Mouse (Mus musculus) E14TG2a.4 (cell line): ENCODE data around the gene Nolc1.

Experiments
- CTCF ChIP-seq: conservative IDR thresholded peaks from 2 replicates; pipeline ENCODE4 v1.5.1; 2014; ENCODE audit warnings: low read length
- NANOG ChIP-seq: IDR thresholded peaks from 2 replicates; pipeline ENCODE4 v1.6.1; 2014; ENCODE audit warnings: borderline replicate concordance, low read length, mixed read lengths
- POU5F1 ChIP-seq: IDR thresholded peaks from 2 replicates; pipeline ENCODE4 v1.6.1; 2014; ENCODE audit warnings: low read length, borderline replicate concordance

DNA sequence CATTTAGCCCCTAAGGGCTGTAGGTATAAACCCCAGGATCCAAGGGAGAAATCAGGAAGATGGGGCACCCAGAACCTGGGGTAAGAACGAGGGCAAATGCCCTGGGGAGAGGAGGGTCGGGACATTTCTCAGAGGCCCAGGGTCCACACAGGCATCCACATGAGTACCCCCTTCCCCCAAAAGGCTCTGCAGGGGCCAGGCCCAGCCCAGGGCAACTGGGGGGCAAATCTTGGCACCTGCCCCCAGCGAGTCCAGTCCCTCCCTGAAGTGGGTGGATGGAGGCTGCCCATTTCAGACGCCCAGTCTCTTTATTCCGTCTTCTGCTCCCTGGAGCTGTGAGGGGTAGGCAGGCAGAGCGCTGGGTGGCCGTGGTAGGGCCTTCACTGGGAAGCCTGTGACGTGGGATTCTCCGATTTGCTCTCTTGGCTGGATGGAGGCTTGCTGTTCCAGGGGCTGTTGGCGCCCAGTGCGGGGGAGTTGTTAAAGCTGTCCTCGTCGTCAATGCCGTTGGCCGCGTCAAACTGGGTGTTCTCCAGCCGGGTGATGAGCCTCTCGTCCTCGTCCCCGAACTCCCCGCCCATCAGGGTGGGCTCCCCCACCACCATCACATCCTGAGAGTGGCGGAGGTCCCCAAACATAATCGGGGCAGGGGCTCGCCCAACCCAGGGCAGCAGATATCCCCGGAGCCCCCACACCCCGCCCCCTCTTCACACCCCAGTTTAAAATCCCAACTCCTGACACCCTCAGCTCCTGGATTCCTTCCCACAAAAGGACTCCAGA is 42.7 kb upstream of the Nolc1 start:
- TF ChIP-seq CTCF (no peak), POU5F1 (no peak), NANOG (no peak)
